Mouse (Mus musculus) forebrain, embryonic 10.5 days (tissue): Measurements from ENCODE around the gene Pom121. TPM values are rescaled to one million over a fixed set of nuclear protein-coding genes. Genes with fewer than 3 reads are reported as not detected.
A peak's percentile ranks its signal among the peaks of the same experiment; 100 is the strongest.
"Not testable (repeated sequence)": the region's sequence is repeated elsewhere in the genome, so short reads cannot be mapped to it uniquely, and the experiment has no call there.

ENCODE experiments used
- DNase-seq: peaks from one replicate; pipeline ENCODE4 v3.0.0-alpha.2; 2017; ENCODE audit warnings: low spot score; ENCODE audit errors: extremely low spot score
- H3K27ac ChIP-seq: fragments of 300-500 bp; sonication (generic); 2 replicates; pipeline ENCODE4 v1.5.1; 2016; ENCODE audit warnings: mild to moderate bottlenecking
- H3K27me3 ChIP-seq: fragments of 300-500 bp; sonication (generic); 2 replicates; pipeline ENCODE4 v1.6.1; 2016; ENCODE audit warnings: mild to moderate bottlenecking; ENCODE audit not compliant: poor library complexity, severe bottlenecking
- H3K36me3 ChIP-seq: fragments of 300-500 bp; sonication (generic); replicated peaks from 2 replicates; pipeline ENCODE4 v1.6.1; 2016; ENCODE audit warnings: mild to moderate bottlenecking, moderate library complexity
- H3K4me1 ChIP-seq: fragments of 300-500 bp; sonication (generic); 2 replicates; pipeline ENCODE4 v1.6.1; 2016
- H3K4me3 ChIP-seq: fragments of 300-500 bp; sonication (generic); 2 replicates; pipeline ENCODE4 v1.5.1; 2016; ENCODE audit warnings: mild to moderate bottlenecking, moderate library complexity
- H3K9me3 ChIP-seq: fragments of 300-500 bp; sonication (generic); 2 replicates; pipeline ENCODE4 v1.6.1; 2016; ENCODE audit warnings: mild to moderate bottlenecking, moderate library complexity
- WGBS: fragments of 180-500 bp; shearing (Covaris S2); methylation state at CpG from one replicate; pipeline ENCODE4 v1.1.7; 2016; 5-methylcytosine and 5-hydroxymethylcytosine counted together
- polyA plus RNA-seq: library from polyadenylated mRNA; unstranded; fragments of >200 nt; fragmentation: Nextera tagmentation; extraction: Ambion mirVana; gene quantifications from 2 replicates; pipeline ENCODE4 v1.2.1, GENCODE M21; 2016

Gene Pom121
- polyA plus RNA-seq, 1 experiment from 2014 or later = 20.4 TPM

- WGBS = 89% methylated on average over 10 of the region's 10 CpGs
Observed at GRCm38 (mm10) chr5:135383771-135384170, 10.6 kb downstream of the Pom121 start.

GRCm38 (mm10) chr5:135382746-135383145 is 11.6 kb downstream of the Pom121 start:
- WGBS = 91% methylated on average over 7 of the region's 7 CpGs
- no peaks in the 10 kb centered on the region for H3K4me1 ChIP-seq
- no peak overlapping the region for H3K27ac ChIP-seq
- H3K36me3 ChIP-seq = peaks cover 99% of the 10 kb centered on the region
- H3K27me3 ChIP-seq = no peaks in the 10 kb centered on the region
- DNase-seq = no peak
- H3K4me3 ChIP-seq = no peak overlapping the region
- no peaks in the 10 kb centered on the region for H3K9me3 ChIP-seq

More at GRCm38 (mm10) chr5:135383771-135384170, 10.6 kb downstream of the Pom121 start:
- H3K36me3 ChIP-seq = peaks cover 99% of the 10 kb centered on the region
- H3K27ac ChIP-seq = no peak overlapping the region
- H3K27me3 ChIP-seq = no peaks in the 10 kb centered on the region
- H3K4me3 ChIP-seq = no peak overlapping the region
- DNase-seq = no peak
- H3K4me1 ChIP-seq = no peaks in the 10 kb centered on the region
- H3K9me3 ChIP-seq = no peaks in the 10 kb centered on the region

DNA sequence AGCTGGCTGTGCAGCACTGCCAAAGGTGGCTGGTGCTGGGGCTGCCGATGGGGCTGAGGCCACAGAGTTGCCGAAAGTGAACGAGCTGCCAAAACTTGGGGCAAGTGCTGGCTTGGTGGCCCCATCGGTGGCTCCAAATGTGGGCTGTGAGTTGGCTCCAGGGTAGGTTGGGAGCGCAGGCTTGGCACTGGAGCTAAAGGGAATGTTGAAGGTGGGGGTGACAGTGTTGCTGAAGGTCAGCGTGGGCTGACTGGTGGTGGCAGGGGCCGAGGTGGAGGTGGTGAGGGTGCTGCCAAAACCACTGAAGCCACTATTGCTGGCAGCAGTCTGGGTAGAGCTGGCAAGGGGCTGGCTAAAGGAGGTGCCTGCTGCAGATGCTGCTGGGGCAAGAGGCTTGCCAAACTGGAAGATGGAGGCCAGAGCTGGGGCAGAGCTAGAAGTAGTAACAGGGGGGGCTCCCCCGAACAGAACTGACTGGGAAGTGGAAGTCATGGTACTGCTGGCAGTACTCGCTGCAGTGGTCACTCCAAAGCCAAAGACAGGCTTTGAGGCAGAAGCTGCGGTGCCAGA is 12.9 kb downstream of the Pom121 start:
- no peak for DNase-seq
- Histone ChIP-seq H3K36me3 (peaks cover 99% of the 10 kb centered on the region), H3K27me3 (no peaks in the 10 kb centered on the region)

DNA sequence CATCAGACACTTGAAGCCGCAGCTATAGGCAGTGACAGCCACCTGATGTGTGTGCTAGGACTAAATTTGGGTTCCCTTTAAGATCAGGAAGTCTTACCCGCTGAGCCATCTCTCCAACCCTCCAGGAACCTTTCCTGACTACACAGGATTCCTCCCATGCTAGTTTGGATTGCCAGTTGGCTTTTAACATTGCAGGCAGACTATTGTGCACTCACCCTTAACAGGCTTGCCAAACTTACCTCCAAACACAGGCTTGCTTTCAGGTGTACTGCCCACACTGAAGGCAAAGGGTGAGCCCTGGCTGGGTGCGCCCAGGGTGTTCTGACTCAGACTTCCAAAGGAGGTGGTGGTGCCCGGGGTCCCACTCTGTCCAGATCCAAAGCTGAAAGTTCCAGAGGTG is 13.7 kb downstream of the Pom121 start:
- peaks cover 100% of the 10 kb centered on the region for H3K36me3 ChIP-seq
- no peak overlapping the region for H3K4me3 ChIP-seq
- no peaks in the 10 kb centered on the region for H3K4me1 ChIP-seq
- 96% methylated on average over 4 of the region's 4 CpGs for WGBS
- H3K27me3 ChIP-seq = no peaks in the 10 kb centered on the region
- DNase-seq = no peak
- no peaks in the 10 kb centered on the region for H3K9me3 ChIP-seq
- no peak overlapping the region for H3K27ac ChIP-seq

More for the DNA sequence above, 12.9 kb downstream of the Pom121 start:
- H3K4me3 ChIP-seq = no peak overlapping the region
- H3K9me3 ChIP-seq = no peaks in the 10 kb centered on the region
- H3K27ac ChIP-seq = no peak overlapping the region
- 93% methylated on average over 10 of the region's 10 CpGs for WGBS
- no peaks in the 10 kb centered on the region for H3K4me1 ChIP-seq

- Histone ChIP-seq H3K9me3 (peaks cover 7% of the 10 kb centered on the region), H3K27me3 (no peaks in the 10 kb centered on the region), H3K4me1 (no peaks in the 10 kb centered on the region), H3K4me3 (no peak overlapping the region), H3K27ac (no peak overlapping the region), H3K36me3 (peaks cover 100% of the 10 kb centered on the region)
- DNase-seq = no peak
- WGBS = 73% methylated on average over 2 of the region's 2 CpGs
Observed at GRCm38 (mm10) chr5:135376341-135376740, 18.0 kb downstream of the Pom121 start.

DNA sequence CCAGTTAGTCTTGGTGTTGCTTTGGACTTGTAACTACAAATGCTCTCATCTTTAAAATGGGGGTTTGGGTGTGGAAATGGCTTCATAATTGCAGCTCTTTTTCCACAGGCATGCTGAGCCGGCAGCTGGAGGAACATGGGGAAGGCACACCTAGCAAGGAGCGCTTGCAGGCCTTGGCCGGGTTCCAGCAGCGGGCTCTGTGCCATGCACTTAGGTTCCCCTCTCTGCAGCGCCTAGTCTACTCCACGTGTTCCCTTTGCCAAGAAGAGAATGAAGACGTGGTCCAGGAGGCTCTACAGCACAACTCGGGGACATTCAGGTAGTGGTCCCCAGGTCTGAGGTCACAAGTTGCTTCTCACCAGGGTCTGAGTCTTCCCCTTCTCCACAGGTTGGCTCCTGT is 19.2 kb downstream of the Pom121 start:
- DNase-seq = no peak
- peaks cover 91% of the 10 kb centered on the region for H3K36me3 ChIP-seq
- WGBS = 92% methylated on average over 8 of the region's 8 CpGs

DNA sequence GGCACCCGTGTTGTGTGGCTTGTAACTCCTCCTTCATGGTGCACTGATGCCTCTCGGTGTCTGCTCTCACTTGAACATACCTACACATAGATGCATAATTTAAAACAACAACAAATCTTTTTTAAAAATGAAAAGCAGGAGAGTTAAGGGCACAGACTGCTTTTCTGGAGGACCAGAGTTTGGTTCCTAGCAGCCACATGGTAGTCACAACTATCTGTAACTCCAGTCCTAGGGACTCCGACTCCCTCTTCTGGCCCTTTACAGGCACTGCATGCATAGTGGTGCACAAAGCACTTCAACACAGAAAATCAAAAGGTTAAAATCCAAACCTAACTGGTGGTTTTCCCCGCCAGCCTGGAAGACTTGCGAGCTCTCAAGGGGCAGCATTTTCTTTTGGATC is 20.7 kb downstream of the Pom121 start:
- Histone ChIP-seq H3K27ac (no peak overlapping the region), H3K36me3 (peaks cover 76% of the 10 kb centered on the region), H3K4me3 (no peak overlapping the region), H3K4me1 (peaks cover 20% of the 10 kb centered on the region), H3K9me3 (peaks cover 7% of the 10 kb centered on the region), H3K27me3 (no peaks in the 10 kb centered on the region)
- 94% methylated on average over 5 of the region's 5 CpGs for WGBS
- DNase-seq = no peak

More for the DNA sequence above, 19.2 kb downstream of the Pom121 start:
- no peak overlapping the region for H3K4me3 ChIP-seq
- no peak overlapping the region for H3K27ac ChIP-seq
- no peaks in the 10 kb centered on the region for H3K27me3 ChIP-seq
- H3K4me1 ChIP-seq = peaks cover 12% of the 10 kb centered on the region
- peaks cover 7% of the 10 kb centered on the region for H3K9me3 ChIP-seq

DNA sequence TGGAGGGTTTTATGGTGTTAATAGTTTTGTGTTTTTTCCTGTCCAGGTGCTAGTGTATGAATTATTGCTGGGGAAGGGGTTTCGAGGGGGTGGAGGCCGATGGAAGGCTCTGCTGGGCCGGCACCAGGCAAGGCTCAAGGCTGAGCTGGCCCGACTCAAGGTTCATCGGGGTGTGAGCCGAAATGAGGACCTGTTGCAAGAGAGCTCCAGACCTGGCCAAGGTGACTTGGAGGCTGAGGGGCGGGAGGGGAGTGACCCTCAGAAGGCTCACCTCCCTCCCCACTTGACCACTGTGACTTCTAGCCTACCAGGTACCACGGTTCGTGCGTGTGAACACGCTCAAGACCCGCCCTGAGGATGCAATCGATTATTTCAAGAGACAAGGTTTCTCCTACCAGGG is 23.2 kb downstream of the Pom121 start:
- Histone ChIP-seq H3K27me3 (no peaks in the 10 kb centered on the region), H3K4me1 (peaks cover 20% of the 10 kb centered on the region), H3K27ac (no peak overlapping the region), H3K36me3 (peaks cover 52% of the 10 kb centered on the region), H3K9me3 (peaks cover 7% of the 10 kb centered on the region), H3K4me3 (peak overlapping the region; percentile 98)
- 94% methylated on average over 13 of the region's 13 CpGs for WGBS
- DNase-seq = no peak

- Histone ChIP-seq H3K27me3 (no peaks in the 10 kb centered on the region), H3K4me3 (peak within 1 kb of the TSS; percentile 98), H3K9me3 (peaks cover 7% of the 10 kb centered on the region), H3K27ac (peak within 1 kb of the TSS; percentile 88), H3K4me1 (peaks cover 20% of the 10 kb centered on the region), H3K36me3 (peaks cover 40% of the 10 kb centered on the region)
- DNase-seq = peak; percentile 95
- WGBS = under 1% methylated on average over 64 of the region's 64 CpGs
Observed at GRCm38 (mm10) chr5:135369787-135370654, 24.3 kb downstream of the Pom121 start, which contains the start of gene Nsun5. Gene Nsun5 (plus strand): TSS chr5:135369953.

DNA sequence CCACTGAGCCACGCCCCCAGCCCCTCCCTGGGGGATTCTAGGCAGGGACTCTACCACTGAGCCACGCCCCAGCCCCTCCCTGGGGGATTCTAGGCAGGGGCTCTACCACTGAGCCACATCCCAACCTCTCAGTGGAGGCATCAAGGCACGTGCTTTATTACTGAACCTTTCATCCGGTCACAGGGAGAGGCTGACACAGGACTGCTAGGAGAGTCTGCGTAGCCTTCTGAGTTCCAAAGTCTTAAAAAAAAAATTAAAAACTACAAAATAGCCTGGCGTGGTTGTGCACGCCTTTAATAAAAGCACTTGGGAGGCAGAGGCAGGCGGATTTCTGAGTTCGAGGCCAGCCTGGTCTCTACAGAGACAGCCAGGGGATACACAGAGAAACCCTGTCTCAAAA is 25.1 kb downstream of the Pom121 start:
- WGBS = 57% methylated on average over 9 of the region's 9 CpGs
- H3K4me1 ChIP-seq = peaks cover 20% of the 10 kb centered on the region
- H3K4me3 ChIP-seq = peak overlapping the region; percentile 98
- H3K27me3 ChIP-seq, DNase-seq, H3K9me3 ChIP-seq: not testable (repeated sequence)
- peak overlapping the region; percentile 88 for H3K27ac ChIP-seq
- H3K36me3 ChIP-seq = peaks cover 32% of the 10 kb centered on the region

- Histone ChIP-seq H3K4me1 (peaks cover 20% of the 10 kb centered on the region), H3K27me3 (peaks cover 4% of the 10 kb centered on the region; the same call in 1 of the 2 replicates), H3K4me3 (no peak overlapping the region), H3K36me3 (peaks cover 23% of the 10 kb centered on the region), H3K27ac (no peak overlapping the region), H3K9me3 (peaks cover 2% of the 10 kb centered on the region)
- no peak for DNase-seq
- WGBS = 76% methylated on average over 6 of the region's 6 CpGs
Observed at GRCm38 (mm10) chr5:135368312-135368711, 26.0 kb downstream of the Pom121 start.

DNA sequence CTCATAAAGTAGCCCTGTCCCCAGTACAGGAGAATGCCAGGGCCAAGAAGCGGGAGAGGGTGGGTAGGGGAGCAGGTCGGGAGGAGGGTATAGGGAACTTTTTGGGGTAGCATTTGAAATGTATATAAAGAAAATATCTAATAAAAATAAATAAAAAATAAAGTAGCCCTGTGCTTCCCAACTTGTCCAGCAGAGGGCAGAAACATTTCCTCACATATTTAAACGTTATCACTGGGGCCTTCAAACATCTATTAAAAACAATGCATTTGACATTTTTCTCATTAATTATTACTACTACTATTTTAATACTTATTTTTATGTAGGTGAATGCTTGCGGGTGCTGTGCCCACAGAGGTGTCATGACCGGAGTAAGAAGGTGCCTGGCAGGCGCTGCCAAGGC is 26.5 kb downstream of the Pom121 start:
- Histone ChIP-seq H3K9me3 (no peaks in the 10 kb centered on the region), H3K4me1 (peaks cover 20% of the 10 kb centered on the region), H3K4me3 (no peak overlapping the region), H3K27me3 (peaks cover 4% of the 10 kb centered on the region; the same call in 1 of the 2 replicates), H3K36me3 (peaks cover 18% of the 10 kb centered on the region), H3K27ac (no peak overlapping the region)
- no peak for DNase-seq
- 56% methylated on average over 6 of the region's 6 CpGs for whole genome bisulfite sequencing

- H3K9me3 ChIP-seq = peaks cover 5% of the 10 kb centered on the region; the same call in 1 of the 2 replicates
- WGBS = 28% methylated on average over 12 of the region's 12 CpGs
- peak; percentile 66 for DNase-seq
Observed at GRCm38 (mm10) chr5:135363540-135363939, 30.8 kb downstream of the Pom121 start.

More at GRCm38 (mm10) chr5:135363540-135363939, 30.8 kb downstream of the Pom121 start:
- no peak overlapping the region for H3K4me3 ChIP-seq
- H3K4me1 ChIP-seq = no peaks in the 10 kb centered on the region
- peaks cover 4% of the 10 kb centered on the region; the same call in 1 of the 2 replicates for H3K27me3 ChIP-seq
- H3K27ac ChIP-seq = no peak overlapping the region
- no peaks in the 10 kb centered on the region for H3K36me3 ChIP-seq
